Mouse (Mus musculus) bone marrow, adult 2 months (tissue): ENCODE data around the gene Ddx19b.
"Not testable (repeated sequence)": the region's sequence is repeated elsewhere in the genome, so short reads cannot be mapped to it uniquely, and the experiment has no call there.

Source experiments
- CTCF ChIP-seq: fragments of 200-500 bp; IDR thresholded peaks from 2 replicates; pipeline ENCODE4 v1.5.1; 2011; ENCODE audit warnings: low read length, control low read depth; ENCODE audit not compliant: control insufficient read depth, insufficient read depth
- POLR2A ChIP-seq: fragments of 200-500 bp; IDR thresholded peaks from 2 replicates; pipeline ENCODE4 v1.6.1; 2011; ENCODE audit warnings: low read depth, mild to moderate bottlenecking, control low read depth, low read length, borderline replicate concordance; ENCODE audit not compliant: control insufficient read depth

DNA sequence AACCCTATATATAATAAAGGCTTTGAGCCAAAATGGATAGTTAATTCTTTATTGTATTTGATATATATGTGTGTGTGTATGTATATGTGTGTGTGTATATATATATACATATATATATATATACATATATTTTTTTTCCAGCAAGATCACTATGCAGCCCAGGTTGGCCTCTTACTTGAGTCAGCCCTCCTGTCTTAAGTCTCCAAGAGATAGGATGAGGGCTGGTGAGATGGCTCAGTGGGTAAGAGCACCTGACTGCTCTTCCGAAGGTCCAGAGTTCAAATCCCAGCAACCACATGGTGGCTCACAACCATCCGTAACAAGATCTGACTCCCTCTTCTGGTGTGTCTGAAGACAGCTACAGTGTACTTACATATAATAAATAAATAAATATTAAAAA is 4.9 kb downstream of the Ddx19b start:
- TF ChIP-seq POLR2A, CTCF: not testable (repeated sequence)
